In genomic region chr10:76668947-76669284, GRCm38 (mm10) we compare ENCODE assay signal across 8 mouse cellular contexts. TPM values are rescaled to one million over a fixed set of nuclear protein-coding genes. Genes with fewer than 3 reads are reported as not detected.
DNase-seq lines count a peak whose midpoint lies in the region; ATAC-seq and TF ChIP-seq lines count a peak whose summit lies in the region.

No protein-coding gene starts in this region.

- peak; percentile 67 for DNase-seq in kidney, postnatal 0 days (ENCODE audit: low spot score)
- no peak for DNase-seq in kidney, adult 11 months
- no peak for DNase-seq in B cell, adult 2 months
- DNase-seq in c-Kit-positive CD71-positive TER-119-positive erythroid progenitor cells, embryonic 14.5 days (ENCODE audit: low spot score), result no peak
- no peak for DNase-seq in spleen, adult 12 weeks (ENCODE audit: low spot score)

- no peak overlapping the region for H3K9ac ChIP-seq in kidney, postnatal 0 days (ENCODE audit: low read depth, low read length)
- H3K9ac ChIP-seq in intestine, embryonic 16.5 days (ENCODE audit: low read depth, low read length), result no peak overlapping the region
- no peak overlapping the region for H3K9ac ChIP-seq in limb, embryonic 15.5 days

- no peaks in the 10 kb centered on the region for H3K36me3 ChIP-seq in kidney, postnatal 0 days (ENCODE audit: insufficient read depth, low read length)
- no peaks in the 10 kb centered on the region for H3K36me3 ChIP-seq in intestine, embryonic 16.5 days (ENCODE audit: control insufficient read depth, insufficient read depth, low read length)
- H3K36me3 ChIP-seq in limb, embryonic 15.5 days, result no peaks in the 10 kb centered on the region

- H3K4me3 ChIP-seq in kidney, postnatal 0 days (replicated peaks; ENCODE audit: low read depth, low read length), result no peak overlapping the region
- H3K4me3 ChIP-seq in intestine, embryonic 16.5 days (ENCODE audit: low read length), result no peak overlapping the region
- no peak overlapping the region for H3K4me3 ChIP-seq in limb, embryonic 15.5 days

- no peak for TF ChIP-seq CTCF in kidney, postnatal 0 days (IDR thresholded peaks at IDR 0.05; ENCODE audit: low read depth)

- no peak for ATAC-seq in kidney, postnatal 0 days (replicated peaks; ENCODE audit: low FRiP score, low read depth)
- ATAC-seq in frontal cortex, adult (ENCODE audit: low TSS enrichment), result peak; percentile 95
- peak; percentile 85 for ATAC-seq in intestine, embryonic 16.5 days
- ATAC-seq in limb, embryonic 15.5 days (ENCODE audit: insufficient number of reproducible peaks, low FRiP score, low TSS enrichment, low read depth), result peak; percentile 79

- WGBS in kidney, postnatal 0 days, result 29% methylated on average over 7 of the region's 7 CpGs
- 59% methylated on average over 7 of the region's 7 CpGs for WGBS in intestine, embryonic 16.5 days
- WGBS in limb, embryonic 15.5 days, result 33% methylated on average over 7 of the region's 7 CpGs

- H3K4me2 ChIP-seq in kidney, postnatal 0 days (ENCODE audit: low read length), result no peak overlapping the region
- no peak overlapping the region for H3K4me2 ChIP-seq in intestine, embryonic 16.5 days (ENCODE audit: low read depth, low read length)
- no peak overlapping the region for H3K4me2 ChIP-seq in limb, embryonic 15.5 days

- H3K27ac ChIP-seq in kidney, postnatal 0 days, result no peak overlapping the region
- H3K27ac ChIP-seq in intestine, embryonic 16.5 days (ENCODE audit: low read length), result peak overlapping the region; percentile 68
- peak overlapping the region; percentile 54 for H3K27ac ChIP-seq in limb, embryonic 15.5 days

- H3K4me1 ChIP-seq in kidney, postnatal 0 days (replicated peaks; ENCODE audit: insufficient read depth, low read length), result no peaks in the 10 kb centered on the region
- H3K4me1 ChIP-seq in intestine, embryonic 16.5 days (ENCODE audit: control insufficient read depth, insufficient read depth, low read length), result peaks cover 10% of the 10 kb centered on the region
- H3K4me1 ChIP-seq in limb, embryonic 15.5 days, result peaks cover 26% of the 10 kb centered on the region

- H3K27me3 ChIP-seq in kidney, postnatal 0 days (ENCODE audit: insufficient read depth, low read length), result no peaks in the 10 kb centered on the region
- no peaks in the 10 kb centered on the region for H3K27me3 ChIP-seq in intestine, embryonic 16.5 days (replicated peaks; ENCODE audit: control insufficient read depth, insufficient read depth, low read length)
- H3K27me3 ChIP-seq in limb, embryonic 15.5 days, result no peaks in the 10 kb centered on the region

- 0 out of 2 replicates have a peak, but pooled peaks cover 3% of the 10 kb centered on the region for H3K9me3 ChIP-seq in kidney, postnatal 0 days (replicated peaks; ENCODE audit: low read length)
- H3K9me3 ChIP-seq in intestine, embryonic 16.5 days (ENCODE audit: control insufficient read depth, low read length), result no peaks in the 10 kb centered on the region
- 0 out of 2 replicates have a peak, but pooled peaks cover 5% of the 10 kb centered on the region for H3K9me3 ChIP-seq in limb, embryonic 15.5 days

RNA-seq across cellular contexts. Expression of gene Col6a2, which starts 45.5 kb away (rescaled TPM):
- 63.9 and 64.2 TPM in 2 replicates for polyA plus RNA-seq in kidney, postnatal 0 days (2015; fragmentation: Nextera tagmentation; extraction: Ambion mirVana)
- 230 and 262 TPM in 2 replicates for polyA plus RNA-seq in intestine, embryonic 16.5 days (2015; fragmentation: Nextera tagmentation; extraction: Ambion mirVana)
- 369 and 451 TPM in 2 replicates for polyA plus RNA-seq in limb, embryonic 15.5 days (2015; fragmentation: Nextera tagmentation; extraction: Ambion mirVana)

RNA-seq across cellular contexts. Expression of gene Col6a1, which starts 57.1 kb away (rescaled TPM):
- polyA plus RNA-seq in kidney, postnatal 0 days (2015; fragmentation: Nextera tagmentation; extraction: Ambion mirVana), result 80.9 and 81.3 TPM in 2 replicates
- polyA plus RNA-seq in intestine, embryonic 16.5 days (2015; fragmentation: Nextera tagmentation; extraction: Ambion mirVana), result 327 and 341 TPM in 2 replicates
- polyA plus RNA-seq in limb, embryonic 15.5 days (2015; fragmentation: Nextera tagmentation; extraction: Ambion mirVana), result 441 and 563 TPM in 2 replicates
